Mouse (Mus musculus): ENCODE results near the gene Adamts16. TPM values are rescaled to one million over a fixed set of nuclear protein-coding genes. Genes with fewer than 3 reads are reported as not detected.

The Adamts16 gene
- polyA plus RNA-seq, 1 experiment = 1.2 TPM

DNA sequence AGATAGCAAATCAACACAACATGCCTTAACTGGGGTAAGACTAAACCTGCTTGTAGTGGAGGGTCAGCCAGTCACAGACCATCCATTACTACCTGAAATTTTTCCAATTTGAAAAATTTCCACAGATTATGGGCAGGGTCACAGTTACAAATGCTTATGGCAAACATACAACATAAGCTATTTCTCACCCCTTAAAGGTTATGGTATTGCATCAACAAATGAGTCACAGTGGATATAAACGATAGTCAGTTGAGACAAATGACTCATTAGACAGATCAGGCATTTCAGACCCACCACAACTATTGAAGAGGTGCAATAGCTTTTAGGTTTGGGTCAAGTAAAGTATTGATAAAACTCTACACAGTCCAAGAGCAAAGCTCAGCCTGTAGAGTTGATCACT, 107.7 kb downstream of the Adamts16 start:
- no peak for TF ChIP-seq CTCF (conservative IDR thresholded peaks at IDR 0.05; ENCODE audit: insufficient read depth, insufficient read length, low read depth, low read length)
- TF ChIP-seq POLR2A (IDR thresholded peaks at IDR 0.05; ENCODE audit: low read depth, low read length) = no peak
- no peaks in the 10 kb centered on the region for H3K36me3 ChIP-seq (ENCODE audit: control insufficient read depth, insufficient read depth, low read length)
- 85% methylated on average over 1 of the region's 1 CpGs for WGBS

DNA sequence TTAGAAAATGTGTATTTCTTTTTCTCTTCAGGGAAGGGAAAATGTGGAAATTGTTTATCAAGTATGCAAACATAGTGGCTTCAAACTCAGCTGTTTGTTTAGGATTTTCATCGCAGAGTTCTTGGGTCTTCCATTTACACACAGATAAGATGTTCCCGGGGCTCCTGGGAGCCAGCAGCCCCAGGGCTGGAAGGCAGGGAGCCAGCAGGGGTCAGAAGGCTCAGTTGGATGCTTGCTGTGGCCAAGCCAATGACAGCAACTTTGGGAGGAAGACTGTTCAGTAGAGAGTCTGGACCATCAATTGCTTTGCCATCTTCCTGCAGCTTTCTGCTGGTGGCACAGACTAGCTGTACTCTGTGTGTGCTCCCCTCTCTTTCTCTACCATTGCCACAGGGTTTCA, 108.4 kb downstream of the Adamts16 start:
- Histone ChIP-seq H3K4me1 (ENCODE audit: control insufficient read depth, insufficient read depth, low read length) (no peaks in the 10 kb centered on the region), H3K36me3 (ENCODE audit: control insufficient read depth, insufficient read depth, low read length) (no peaks in the 10 kb centered on the region), H3K4me3 (ENCODE audit: insufficient read depth, low read depth, low read length) (no peak overlapping the region), H3K27me3 (replicated peaks; ENCODE audit: control insufficient read depth, insufficient read depth, low read length) (no peaks in the 10 kb centered on the region), H3K27ac (ENCODE audit: insufficient read depth, low read depth, low read length) (no peak overlapping the region)
- 67% methylated on average over 2 of the region's 2 CpGs for WGBS
- DNase-seq = no peak
- TF ChIP-seq POLR2A (IDR thresholded peaks at IDR 0.05; ENCODE audit: low read depth, low read length) = no peak
- TF ChIP-seq CTCF (conservative IDR thresholded peaks at IDR 0.05; ENCODE audit: insufficient read depth, insufficient read length, low read depth, low read length) = no peak

More for the DNA sequence above, 107.7 kb downstream of the Adamts16 start:
- Histone ChIP-seq H3K4me3 (ENCODE audit: insufficient read depth, low read depth, low read length) (no peak overlapping the region), H3K4me1 (ENCODE audit: control insufficient read depth, insufficient read depth, low read length) (no peaks in the 10 kb centered on the region), H3K27ac (ENCODE audit: insufficient read depth, low read depth, low read length) (no peak overlapping the region), H3K27me3 (replicated peaks; ENCODE audit: control insufficient read depth, insufficient read depth, low read length) (no peaks in the 10 kb centered on the region)
- DNase-seq = no peak

DNA sequence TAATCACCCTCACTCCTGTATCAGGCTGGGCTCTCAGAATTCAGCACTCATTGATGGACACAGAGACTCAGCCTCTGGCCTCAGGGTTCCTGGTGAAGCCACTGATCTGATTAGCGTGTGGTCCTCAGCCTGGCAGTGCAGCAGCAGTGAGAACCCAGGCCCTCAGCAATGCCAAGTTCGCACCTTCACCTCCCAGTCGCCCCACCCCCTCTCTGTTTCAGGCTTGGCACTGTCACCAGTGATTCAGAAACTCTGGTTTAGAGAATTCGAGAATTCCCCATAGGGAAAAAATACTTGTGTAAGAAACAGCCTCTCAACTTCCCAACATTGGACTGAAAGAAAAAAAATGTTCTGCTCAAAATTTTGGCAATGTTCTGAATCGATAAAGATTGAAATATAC, 108.8 kb downstream of the Adamts16 start:
- no peak for DNase-seq
- Histone ChIP-seq H3K27me3 (replicated peaks; ENCODE audit: control insufficient read depth, insufficient read depth, low read length) (no peaks in the 10 kb centered on the region), H3K4me3 (ENCODE audit: insufficient read depth, low read depth, low read length) (no peak overlapping the region), H3K4me1 (ENCODE audit: control insufficient read depth, insufficient read depth, low read length) (no peaks in the 10 kb centered on the region), H3K27ac (ENCODE audit: insufficient read depth, low read depth, low read length) (no peak overlapping the region), H3K36me3 (ENCODE audit: control insufficient read depth, insufficient read depth, low read length) (no peaks in the 10 kb centered on the region)
- no peak for TF ChIP-seq POLR2A (IDR thresholded peaks at IDR 0.05; ENCODE audit: low read depth, low read length)
- no peak for TF ChIP-seq CTCF (conservative IDR thresholded peaks at IDR 0.05; ENCODE audit: insufficient read depth, insufficient read length, low read depth, low read length)
- 85% methylated on average over 5 of the region's 5 CpGs for WGBS

DNA sequence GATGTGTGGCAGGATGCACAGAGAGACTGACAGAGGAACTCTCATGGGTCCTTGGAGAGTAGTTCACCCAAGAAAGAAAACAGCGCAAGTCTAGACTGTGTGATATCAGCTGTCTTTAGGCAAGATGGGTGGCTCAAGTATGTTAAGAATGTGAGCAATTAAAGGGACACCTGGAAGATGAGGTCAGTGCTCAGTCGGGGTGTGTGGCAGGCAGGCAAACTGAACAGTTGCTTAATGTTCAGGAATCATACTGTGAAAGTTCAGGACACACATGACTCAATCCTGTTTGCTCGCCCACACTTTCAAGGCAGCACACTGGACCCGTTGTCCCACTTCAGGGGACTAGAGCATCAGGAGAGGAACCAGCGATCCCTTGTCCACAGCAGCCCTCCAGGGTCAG, 110.3 kb downstream of the Adamts16 start:
- no peak for TF ChIP-seq CTCF (conservative IDR thresholded peaks at IDR 0.05; ENCODE audit: insufficient read depth, insufficient read length, low read depth, low read length)
- H3K27me3 ChIP-seq (replicated peaks; ENCODE audit: control insufficient read depth, insufficient read depth, low read length) = no peaks in the 10 kb centered on the region
- H3K4me3 ChIP-seq (ENCODE audit: insufficient read depth, low read depth, low read length) = no peak overlapping the region
- WGBS = 61% methylated on average over 5 of the region's 5 CpGs
- H3K27ac ChIP-seq (ENCODE audit: insufficient read depth, low read depth, low read length) = no peak overlapping the region
- no peaks in the 10 kb centered on the region for H3K4me1 ChIP-seq (ENCODE audit: control insufficient read depth, insufficient read depth, low read length)
- H3K36me3 ChIP-seq (ENCODE audit: control insufficient read depth, insufficient read depth, low read length) = no peaks in the 10 kb centered on the region
- no peak for DNase-seq

DNA sequence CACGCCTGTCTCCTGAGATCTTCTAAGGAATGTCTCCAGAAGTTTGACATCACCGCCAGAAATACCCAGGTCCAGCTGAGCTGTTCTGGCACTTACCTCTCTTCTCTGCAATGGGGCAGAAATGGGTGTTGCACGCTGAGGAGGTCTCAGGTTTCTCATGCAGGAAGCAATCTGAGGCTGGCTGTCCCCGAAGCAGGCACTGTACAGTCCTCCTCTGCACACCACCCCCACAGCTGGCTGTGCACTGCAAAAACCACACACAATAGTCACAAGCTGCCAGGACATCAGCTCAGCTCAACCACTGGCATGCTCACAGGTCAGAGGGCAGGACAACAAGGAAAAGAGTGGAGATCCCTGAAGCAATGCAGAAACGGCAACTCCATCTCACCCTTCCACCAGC, 111.6 kb downstream of the Adamts16 start:
- Histone ChIP-seq H3K4me3 (ENCODE audit: insufficient read depth, low read depth, low read length) (no peak overlapping the region), H3K36me3 (ENCODE audit: control insufficient read depth, insufficient read depth, low read length) (no peaks in the 10 kb centered on the region), H3K4me1 (ENCODE audit: control insufficient read depth, insufficient read depth, low read length) (no peaks in the 10 kb centered on the region), H3K27ac (ENCODE audit: insufficient read depth, low read depth, low read length) (no peak overlapping the region), H3K27me3 (replicated peaks; ENCODE audit: control insufficient read depth, insufficient read depth, low read length) (no peaks in the 10 kb centered on the region)
- DNase-seq = no peak
- TF ChIP-seq CTCF (conservative IDR thresholded peaks at IDR 0.05; ENCODE audit: insufficient read depth, insufficient read length, low read depth, low read length) (no peak), POLR2A (IDR thresholded peaks at IDR 0.05; ENCODE audit: low read depth, low read length) (no peak)
- 51% methylated on average over 5 of the region's 5 CpGs for WGBS

DNA sequence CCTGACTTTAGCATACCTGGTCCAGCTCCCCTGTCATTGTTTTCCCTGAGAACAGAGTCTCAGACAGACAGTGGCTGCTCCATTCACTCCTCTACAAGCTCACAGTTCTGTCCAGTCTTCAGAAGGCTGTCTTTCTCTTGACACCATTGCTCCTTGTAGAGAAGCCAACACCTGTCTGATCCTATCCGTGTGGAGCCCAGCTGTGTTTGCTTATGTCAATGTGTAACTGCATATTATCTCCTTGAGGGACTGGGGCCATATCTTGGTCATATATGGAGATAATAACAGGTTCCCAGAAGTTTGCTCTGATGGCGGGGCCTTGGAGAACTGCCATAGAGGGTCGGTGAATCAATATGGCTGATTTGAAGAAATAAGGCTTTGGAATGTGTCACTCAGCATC, 115.4 kb downstream of the Adamts16 start:
- H3K4me3 ChIP-seq (ENCODE audit: insufficient read depth, low read depth, low read length) = no peak overlapping the region
- 88% methylated on average over 3 of the region's 3 CpGs for WGBS
- H3K27me3 ChIP-seq (replicated peaks; ENCODE audit: control insufficient read depth, insufficient read depth, low read length) = no peaks in the 10 kb centered on the region
- H3K27ac ChIP-seq (ENCODE audit: insufficient read depth, low read depth, low read length) = no peak overlapping the region
- no peak for DNase-seq
- H3K36me3 ChIP-seq (ENCODE audit: control insufficient read depth, insufficient read depth, low read length) = no peaks in the 10 kb centered on the region
- no peak for TF ChIP-seq POLR2A (IDR thresholded peaks at IDR 0.05; ENCODE audit: low read depth, low read length)
- TF ChIP-seq CTCF (conservative IDR thresholded peaks at IDR 0.05; ENCODE audit: insufficient read depth, insufficient read length, low read depth, low read length) = no peak
- H3K4me1 ChIP-seq (ENCODE audit: control insufficient read depth, insufficient read depth, low read length) = no peaks in the 10 kb centered on the region

DNA sequence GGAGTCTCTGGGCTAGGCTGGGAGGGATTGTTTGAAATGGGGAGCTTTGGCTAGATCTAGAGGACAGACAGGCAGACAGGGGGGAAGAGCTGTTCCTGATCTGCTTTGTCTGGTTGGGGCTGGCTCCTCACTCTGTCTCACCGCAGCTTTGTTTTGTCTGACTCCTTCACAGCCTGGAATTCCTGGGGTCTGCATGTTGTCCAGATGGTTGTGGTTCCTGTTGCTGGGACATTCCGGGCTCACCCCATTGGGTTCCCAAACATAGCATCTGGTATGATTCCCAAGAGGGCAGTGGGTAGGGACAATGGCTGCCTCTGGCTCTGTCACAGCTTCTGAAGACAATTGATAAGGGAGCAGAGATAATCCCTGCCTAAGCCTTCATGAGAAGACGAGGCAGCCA, 117.0 kb downstream of the Adamts16 start:
- no peak for DNase-seq
- Histone ChIP-seq H3K27me3 (replicated peaks; ENCODE audit: control insufficient read depth, insufficient read depth, low read length) (no peaks in the 10 kb centered on the region), H3K36me3 (ENCODE audit: control insufficient read depth, insufficient read depth, low read length) (no peaks in the 10 kb centered on the region), H3K4me3 (ENCODE audit: insufficient read depth, low read depth, low read length) (no peak overlapping the region), H3K4me1 (ENCODE audit: control insufficient read depth, insufficient read depth, low read length) (no peaks in the 10 kb centered on the region), H3K27ac (ENCODE audit: insufficient read depth, low read depth, low read length) (no peak overlapping the region)
- no peak for TF ChIP-seq CTCF (conservative IDR thresholded peaks at IDR 0.05; ENCODE audit: insufficient read depth, insufficient read length, low read depth, low read length)
- TF ChIP-seq POLR2A (IDR thresholded peaks at IDR 0.05; ENCODE audit: low read depth, low read length) = no peak
- WGBS = 72% methylated on average over 3 of the region's 3 CpGs

DNA sequence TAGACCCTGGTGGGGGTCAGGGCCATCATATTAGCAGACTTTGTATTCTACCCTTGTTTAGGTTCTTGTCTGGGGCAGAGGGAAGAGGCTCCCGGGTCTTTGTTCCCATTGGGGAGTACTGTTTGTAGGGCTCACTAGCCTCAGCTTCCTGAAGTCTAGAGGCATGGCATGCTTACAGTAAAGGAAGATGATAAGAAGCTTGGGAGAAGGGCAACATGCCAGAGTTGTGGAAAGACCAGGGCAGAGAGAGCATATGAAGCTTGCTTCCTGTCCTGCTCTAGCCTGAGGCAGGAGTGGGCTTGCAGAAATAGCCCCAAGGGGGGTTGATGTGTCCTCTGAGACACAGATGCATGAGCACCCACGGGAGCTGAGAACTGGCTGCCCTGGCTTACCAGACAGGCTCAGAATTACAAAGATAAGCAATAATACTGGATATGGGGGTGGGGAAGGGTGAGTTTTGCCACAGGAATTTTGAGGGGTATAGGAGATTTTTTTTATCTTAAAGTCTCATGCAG, 117.4 kb downstream of the Adamts16 start:
- TF ChIP-seq POLR2A (IDR thresholded peaks at IDR 0.05; ENCODE audit: low read depth, low read length) = no peak
- TF ChIP-seq CTCF (conservative IDR thresholded peaks at IDR 0.05; ENCODE audit: insufficient read depth, insufficient read length, low read depth, low read length) = no peak
- no peaks in the 10 kb centered on the region for H3K4me1 ChIP-seq (ENCODE audit: control insufficient read depth, insufficient read depth, low read length)
- 66% methylated on average over 2 of the region's 2 CpGs for WGBS
- no peak for DNase-seq
- H3K27me3 ChIP-seq (replicated peaks; ENCODE audit: control insufficient read depth, insufficient read depth, low read length) = no peaks in the 10 kb centered on the region
- no peak overlapping the region for H3K4me3 ChIP-seq (ENCODE audit: insufficient read depth, low read depth, low read length)
- H3K36me3 ChIP-seq (ENCODE audit: control insufficient read depth, insufficient read depth, low read length) = no peaks in the 10 kb centered on the region
- H3K27ac ChIP-seq (ENCODE audit: insufficient read depth, low read depth, low read length) = no peak overlapping the region

Data from kidney, adult 2 months (tissue).